Mouse (Mus musculus) G1E (cell line): Measurements from ENCODE around the gene Pld3. TPM values are rescaled to one million over a fixed set of nuclear protein-coding genes. Genes with fewer than 3 reads are reported as not detected.

ENCODE experiments used
- ATAC-seq: 2 replicates; pipeline ENCODE4 v1.8.0; 2016; ENCODE audit warnings: mild to moderate bottlenecking; ENCODE audit not compliant: insufficient number of reproducible peaks, poor library complexity, low FRiP score, severe bottlenecking; ENCODE audit errors: extremely low read depth
- DNase-seq: peaks from one replicate; pipeline ENCODE4 v3.0.0; 2012; ENCODE audit warnings: low spot score
- H3K27me3 ChIP-seq: 2 replicates; pipeline ENCODE4 v1.6.1; 2012; ENCODE audit warnings: mild to moderate bottlenecking, low read length, inconsistent platforms; ENCODE audit not compliant: insufficient read depth
- H3K36me3 ChIP-seq: replicated peaks from 2 replicates; pipeline ENCODE3; 2012; ENCODE audit warnings: mild to moderate bottlenecking, inconsistent platforms
- H3K4me1 ChIP-seq: 2 replicates; pipeline ENCODE4 v1.6.1; 2012; ENCODE audit warnings: low read depth, low read length, inconsistent platforms, mixed read lengths; ENCODE audit not compliant: insufficient read depth
- H3K4me3 ChIP-seq: 2 replicates; pipeline ENCODE4 v1.5.1; 2012; ENCODE audit warnings: low read depth, mild to moderate bottlenecking, inconsistent platforms, low read length, moderate library complexity, mixed read lengths
- H3K9me3 ChIP-seq: replicated peaks from 2 replicates; pipeline ENCODE4 v1.6.1; 2012; ENCODE audit warnings: inconsistent platforms
- CTCF ChIP-seq: IDR thresholded peaks from 2 replicates; pipeline ENCODE4 v1.5.1; 2012; ENCODE audit warnings: low read depth, low read length, inconsistent platforms, mixed read lengths
- GATA1 ChIP-seq: IDR thresholded peaks from 2 replicates; pipeline ENCODE4 v1.6.1; 2012; ENCODE audit warnings: borderline replicate concordance, low read length, inconsistent platforms, mixed read lengths
- GATA2 ChIP-seq: IDR thresholded peaks from 2 replicates; pipeline ENCODE4 v1.6.1; 2012; ENCODE audit warnings: low read depth, low read length, inconsistent platforms, borderline replicate concordance
- POLR2AphosphoS5 ChIP-seq: IDR thresholded peaks from 2 replicates; pipeline ENCODE4 v1.6.1; 2012; ENCODE audit warnings: low read depth, low read length, inconsistent platforms; ENCODE audit not compliant: insufficient replicate concordance
- TAL1 ChIP-seq: conservative IDR thresholded peaks from 2 replicates; pipeline ENCODE4 v1.6.1; 2012; ENCODE audit warnings: low read depth, low read length, inconsistent platforms, mixed read lengths
- polyA plus RNA-seq: library from polyadenylated mRNA; stranded (reverse); fragments of >175 nt; gene quantifications from 2 replicates; pipeline ENCODE4 v1.2.3, GENCODE M21; 2012
- total RNA-seq, 2 experiments: library from RNA; stranded (forward) in 1 of 2; stranded (reverse) in 1 of 2; fragments of 200-1000 nt in 1 of 2; fragments of >200 nt in 1 of 2; fragmentation: Nextera tagmentation in 1 of 2; gene quantifications; 2 replicates each; pipeline ENCODE4 v1.2.3; 2014 to 2017

Gene Pld3
- total and polyA plus RNA-seq, 3 experiments, result 7.2 to 23.1 (median 10.5) TPM

GRCm38 (mm10) chr7:27532480-27533050 is 20.5 kb downstream of the Pld3 start:
- DNase-seq (no peak), ATAC-seq (no peak)
- H3K4me3 ChIP-seq, result no peak overlapping the region
- H3K4me1 ChIP-seq, result peaks cover 17% of the 10 kb centered on the region
- TF ChIP-seq TAL1 (no peak), GATA2 (no peak), POLR2AphosphoS5 (no peak), CTCF (no peak), GATA1 (no peak)
- peaks cover 29% of the 10 kb centered on the region for H3K36me3 ChIP-seq
- H3K27me3 ChIP-seq, result peaks cover 5% of the 10 kb centered on the region
- H3K9me3 ChIP-seq, result no peaks in the 10 kb centered on the region

- TF ChIP-seq GATA1 (no peak), TAL1 (no peak), GATA2 (no peak), POLR2AphosphoS5 (no peak), CTCF (no peak)
- Histone ChIP-seq H3K4me1 (peaks cover 17% of the 10 kb centered on the region), H3K27me3 (peaks cover 5% of the 10 kb centered on the region), H3K36me3 (peaks cover 26% of the 10 kb centered on the region), H3K9me3 (no peaks in the 10 kb centered on the region), H3K4me3 (no peak overlapping the region)
- ATAC-seq (no peak), DNase-seq (no peak)
Observed at GRCm38 (mm10) chr7:27531707-27532106, 21.3 kb downstream of the Pld3 start.

GRCm38 (mm10) chr7:27530937-27531336 is 22.1 kb downstream of the Pld3 start:
- H3K27me3 ChIP-seq, result peaks cover 5% of the 10 kb centered on the region
- ATAC-seq, result no peak
- TF ChIP-seq GATA2 (no peak), GATA1 (no peak), POLR2AphosphoS5 (no peak), TAL1 (no peak), CTCF (no peak)
- DNase-seq, result no peak
- H3K9me3 ChIP-seq, result no peaks in the 10 kb centered on the region
- H3K4me3 ChIP-seq, result no peak overlapping the region
- H3K4me1 ChIP-seq, result peaks cover 22% of the 10 kb centered on the region
- H3K36me3 ChIP-seq, result peaks cover 21% of the 10 kb centered on the region

- H3K27me3 ChIP-seq, result peaks cover 5% of the 10 kb centered on the region
- peaks cover 14% of the 10 kb centered on the region for H3K4me1 ChIP-seq
- peaks cover 15% of the 10 kb centered on the region for H3K36me3 ChIP-seq
- ATAC-seq, result no peak
- H3K4me3 ChIP-seq, result 0 out of 2 replicates have a peak overlapping the region, but pooled peaks have one; percentile 14
- no peaks in the 10 kb centered on the region for H3K9me3 ChIP-seq
- no peak for DNase-seq
- TF ChIP-seq GATA2, result no peak
- no peak for TF ChIP-seq CTCF
- TF ChIP-seq GATA1, result no peak
- TF ChIP-seq POLR2AphosphoS5, result no peak
- TF ChIP-seq TAL1, result no peak
Observed at GRCm38 (mm10) chr7:27529070-27529469, 23.9 kb downstream of the Pld3 start.

GRCm38 (mm10) chr7:27526039-27526827 is 26.8 kb downstream of the Pld3 start:
- 0 out of 2 replicates have a peak, but pooled peaks have one; percentile 54 for ATAC-seq
- TF ChIP-seq TAL1 (no peak), CTCF (peak; percentile 94)
- Histone ChIP-seq H3K9me3 (no peaks in the 10 kb centered on the region), H3K27me3 (peaks cover 17% of the 10 kb centered on the region), H3K4me1 (peaks cover 14% of the 10 kb centered on the region), H3K4me3 (no peak overlapping the region), H3K36me3 (no peaks in the 10 kb centered on the region)
- peak; percentile 82 for DNase-seq

GRCm38 (mm10) chr7:27523805-27524204 is 29.2 kb downstream of the Pld3 start:
- Histone ChIP-seq H3K9me3 (peaks cover 6% of the 10 kb centered on the region), H3K4me1 (peaks cover 9% of the 10 kb centered on the region), H3K36me3 (peaks cover under 1% of the 10 kb centered on the region), H3K27me3 (peaks cover 15% of the 10 kb centered on the region), H3K4me3 (no peak overlapping the region)
- DNase-seq, result no peak
- TF ChIP-seq CTCF (no peak), GATA1 (no peak), TAL1 (no peak), POLR2AphosphoS5 (no peak), GATA2 (no peak)
- no peak for ATAC-seq

- peaks cover 9% of the 10 kb centered on the region for H3K4me1 ChIP-seq
- H3K9me3 ChIP-seq, result peaks cover 6% of the 10 kb centered on the region
- H3K27me3 ChIP-seq, result peaks cover 15% of the 10 kb centered on the region
- no peak for ATAC-seq
- no peak within 1 kb of the TSS for H3K4me3 ChIP-seq
- no peak for TF ChIP-seq GATA2
- no peak for TF ChIP-seq TAL1
- no peak for TF ChIP-seq CTCF
- no peak for TF ChIP-seq POLR2AphosphoS5
- no peak for TF ChIP-seq GATA1
- peaks cover 6% of the 10 kb centered on the region for H3K36me3 ChIP-seq
- DNase-seq, result no peak
Observed at GRCm38 (mm10) chr7:27522967-27523366, 30.1 kb downstream of the Pld3 start, which contains the start of gene Hipk4. Gene Hipk4 (plus strand): TSS chr7:27523267.
